Mouse (Mus musculus) CD4-positive helper T cell, adult 2 months (primary cell): Measurements from ENCODE around the gene Gadl1.
"Not testable (repeated sequence)": the region's sequence is repeated elsewhere in the genome, so short reads cannot be mapped to it uniquely, and the experiment has no call there.

ENCODE experiments used
- DNase-seq: peaks from one replicate; pipeline ENCODE4 v3.0.0-alpha.2; 2012; ENCODE audit warnings: low read depth, missing footprints, low spot score

Gene Gadl1

GRCm38 (mm10) chr9:116018586-116018985 is 109.3 kb downstream of the Gadl1 start:
- DNase-seq: peak; percentile 69

- no peak for DNase-seq
These were observed 116.1 kb downstream of the Gadl1 start for GRCm38 (mm10) chr9:116025371-116025770.

- DNase-seq: no peak
These were observed 119.8 kb downstream of the Gadl1 start for GRCm38 (mm10) chr9:116029076-116029475.

GRCm38 (mm10) chr9:116032711-116033110 is 123.5 kb downstream of the Gadl1 start:
- DNase-seq: no peak

GRCm38 (mm10) chr9:116038275-116038674 is 129.0 kb downstream of the Gadl1 start:
- no peak for DNase-seq

GRCm38 (mm10) chr9:116039981-116040380 is 130.7 kb downstream of the Gadl1 start:
- DNase-seq: no peak

GRCm38 (mm10) chr9:116040852-116041251 is 131.6 kb downstream of the Gadl1 start:
- DNase-seq: not testable (repeated sequence)

- no peak for DNase-seq
These were observed 132.1 kb downstream of the Gadl1 start for GRCm38 (mm10) chr9:116041369-116041768.

GRCm38 (mm10) chr9:116041787-116042186 is 132.5 kb downstream of the Gadl1 start:
- peak; percentile 61 for DNase-seq

- no peak for DNase-seq
These were observed 140.7 kb downstream of the Gadl1 start for GRCm38 (mm10) chr9:116049985-116050384.

GRCm38 (mm10) chr9:116053976-116054375 is 144.7 kb downstream of the Gadl1 start:
- no peak for DNase-seq

GRCm38 (mm10) chr9:116058475-116058874 is 149.2 kb downstream of the Gadl1 start:
- DNase-seq: no peak

- peak; percentile 24 for DNase-seq
These were observed 149.9 kb downstream of the Gadl1 start for GRCm38 (mm10) chr9:116059156-116059555.

- peak; percentile 33 for DNase-seq
These were observed 151.4 kb downstream of the Gadl1 start for GRCm38 (mm10) chr9:116060691-116061090.

- no peak for DNase-seq
These were observed 155.5 kb downstream of the Gadl1 start for GRCm38 (mm10) chr9:116064774-116065173.

GRCm38 (mm10) chr9:116071561-116071960 is 162.3 kb downstream of the Gadl1 start:
- DNase-seq: not testable (repeated sequence)

- no peak for DNase-seq
These were observed 166.9 kb downstream of the Gadl1 start for GRCm38 (mm10) chr9:116076163-116076562.

GRCm38 (mm10) chr9:116076946-116077345 is 167.7 kb downstream of the Gadl1 start:
- DNase-seq: no peak

- no peak for DNase-seq
These were observed 168.2 kb downstream of the Gadl1 start for GRCm38 (mm10) chr9:116077419-116077818.

GRCm38 (mm10) chr9:116081781-116082180 is 172.5 kb downstream of the Gadl1 start:
- DNase-seq: no peak

GRCm38 (mm10) chr9:116083300-116083699 is 174.0 kb downstream of the Gadl1 start:
- DNase-seq: no peak

GRCm38 (mm10) chr9:116083726-116084323 is 174.6 kb downstream of the Gadl1 start:
- no peak for DNase-seq

GRCm38 (mm10) chr9:116084324-116084931 is 175.2 kb downstream of the Gadl1 start:
- peak; percentile 50 for DNase-seq
